Mouse (Mus musculus) E14TG2a.4 (cell line): ENCODE measurements around the gene Fam166a.

Experiments used
- CTCF ChIP-seq: conservative IDR thresholded peaks from 2 replicates; pipeline ENCODE4 v1.5.1; 2014; ENCODE audit warnings: low read length
- NANOG ChIP-seq: IDR thresholded peaks from 2 replicates; pipeline ENCODE4 v1.6.1; 2014; ENCODE audit warnings: borderline replicate concordance, low read length, mixed read lengths
- POU5F1 ChIP-seq: IDR thresholded peaks from 2 replicates; pipeline ENCODE4 v1.6.1; 2014; ENCODE audit warnings: low read length, borderline replicate concordance

DNA sequence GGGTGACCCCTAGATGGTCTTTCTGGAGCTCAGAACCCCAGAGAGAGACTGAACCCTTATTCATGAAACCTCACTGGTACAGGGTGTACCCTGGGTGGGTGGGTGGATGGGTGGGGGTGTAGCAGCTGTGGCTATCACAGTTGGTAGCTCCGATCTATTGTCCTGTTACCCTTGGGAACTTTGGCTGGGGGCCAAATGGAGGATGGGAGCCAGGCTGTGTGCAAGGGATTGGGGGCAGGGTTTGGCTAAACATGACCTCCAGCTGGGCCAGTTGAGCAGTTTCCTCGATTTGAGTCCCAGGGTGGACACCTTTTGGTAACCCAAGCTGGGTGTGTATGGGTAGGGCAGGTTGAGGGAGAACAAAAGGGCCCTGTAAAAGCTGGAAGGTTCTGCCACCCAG lies 48.2 kb downstream of the Fam166a start:
- TF ChIP-seq CTCF = no peak
- TF ChIP-seq NANOG = no peak
- TF ChIP-seq POU5F1 = no peak
